Mouse (Mus musculus) embryo, embryonic 9.5 days (tissue): ENCODE data around the gene Dnaaf5.

Experiments used
- DNase-seq: peaks from one replicate; pipeline ENCODE4 v3.0.0-alpha.2; 2017; ENCODE audit errors: extremely low spot score

Gene Dnaaf5

GRCm38 (mm10) chr5:139199636-139199994, 49.6 kb downstream of the Dnaaf5 start:
- DNase-seq: no peak

- DNase-seq: peak; percentile 99
Measured at GRCm38 (mm10) chr5:139199995-139200769, 50.2 kb downstream of the Dnaaf5 start, which contains the start of gene Sun1. Sun1 (plus strand) TSS chr5:139200637.

- peak; percentile 33 for DNase-seq
Measured at GRCm38 (mm10) chr5:139200770-139201569, 50.9 kb downstream of the Dnaaf5 start.

- no peak for DNase-seq
Measured at GRCm38 (mm10) chr5:139202127-139202526, 52.1 kb downstream of the Dnaaf5 start.

GRCm38 (mm10) chr5:139203312-139203711, 53.3 kb downstream of the Dnaaf5 start:
- DNase-seq: no peak

GRCm38 (mm10) chr5:139206081-139206480, 56.1 kb downstream of the Dnaaf5 start:
- DNase-seq: no peak

GRCm38 (mm10) chr5:139206525-139206924, 56.5 kb downstream of the Dnaaf5 start:
- DNase-seq: no peak

- DNase-seq: no peak
Measured at GRCm38 (mm10) chr5:139208183-139208582, 58.2 kb downstream of the Dnaaf5 start.

- DNase-seq: no peak
Measured at GRCm38 (mm10) chr5:139208871-139209684, 59.1 kb downstream of the Dnaaf5 start.

- DNase-seq: no peak
Measured at GRCm38 (mm10) chr5:139209685-139210026, 59.6 kb downstream of the Dnaaf5 start.

- no peak for DNase-seq
Measured at GRCm38 (mm10) chr5:139211737-139212385, 61.8 kb downstream of the Dnaaf5 start.

GRCm38 (mm10) chr5:139214298-139214697, 64.3 kb downstream of the Dnaaf5 start:
- DNase-seq: no peak

GRCm38 (mm10) chr5:139215184-139215583, 65.2 kb downstream of the Dnaaf5 start:
- DNase-seq: no peak

GRCm38 (mm10) chr5:139216121-139216520, 66.1 kb downstream of the Dnaaf5 start:
- DNase-seq: no peak

GRCm38 (mm10) chr5:139216774-139217173, 66.8 kb downstream of the Dnaaf5 start:
- no peak for DNase-seq

GRCm38 (mm10) chr5:139220006-139220515, 70.0 kb downstream of the Dnaaf5 start:
- DNase-seq: no peak

- DNase-seq: no peak
Measured at GRCm38 (mm10) chr5:139220610-139221009, 70.6 kb downstream of the Dnaaf5 start.

GRCm38 (mm10) chr5:139223331-139223730, 73.3 kb downstream of the Dnaaf5 start:
- no peak for DNase-seq

GRCm38 (mm10) chr5:139227236-139227635, 77.2 kb downstream of the Dnaaf5 start:
- no peak for DNase-seq

GRCm38 (mm10) chr5:139227645-139228044, 77.6 kb downstream of the Dnaaf5 start:
- no peak for DNase-seq

- DNase-seq: no peak
Measured at GRCm38 (mm10) chr5:139228318-139228717, 78.3 kb downstream of the Dnaaf5 start.
